Mouse (Mus musculus) gastrocnemius, adult 2 months (tissue): Measurements from ENCODE around the gene Hba-x. TPM values are rescaled to one million over a fixed set of nuclear protein-coding genes. Genes with fewer than 3 reads are reported as not detected.
"Not testable (repeated sequence)": the region's sequence is repeated elsewhere in the genome, so short reads cannot be mapped to it uniquely, and the experiment has no call there.

Experiments
- DNase-seq: peaks from one replicate; pipeline ENCODE4 v3.0.0; 2022
- H3K27ac ChIP-seq: fragments of 200-600 bp; 2 replicates; pipeline ENCODE4 v1.8.1; 2022; ENCODE audit warnings: mild to moderate bottlenecking
- H3K4me3 ChIP-seq: fragments of 200-600 bp; 2 replicates; pipeline ENCODE4 v1.8.1; 2022; ENCODE audit warnings: mild to moderate bottlenecking, moderate library complexity
- CTCF ChIP-seq: fragments of 200-600 bp; IDR thresholded peaks from 2 replicates; pipeline ENCODE4 v1.8.1; 2022; ENCODE audit warnings: antibody characterized with exemption, mild to moderate bottlenecking, moderate library complexity
- intact Hi-C: fragments of 180-260 bp; cut with DNase I; formaldehyde crosslinking; loops from one replicate; pipeline ENCODE4 v1.15.1; 2025
- total RNA-seq, 2 experiments: library from RNA; stranded (reverse); gene quantifications; 2 replicates each; pipeline ENCODE4 v1.2.3; 2021

Gene Hba-x
- total RNA-seq, 2 experiments from 2014 or later = not detected

DNA sequence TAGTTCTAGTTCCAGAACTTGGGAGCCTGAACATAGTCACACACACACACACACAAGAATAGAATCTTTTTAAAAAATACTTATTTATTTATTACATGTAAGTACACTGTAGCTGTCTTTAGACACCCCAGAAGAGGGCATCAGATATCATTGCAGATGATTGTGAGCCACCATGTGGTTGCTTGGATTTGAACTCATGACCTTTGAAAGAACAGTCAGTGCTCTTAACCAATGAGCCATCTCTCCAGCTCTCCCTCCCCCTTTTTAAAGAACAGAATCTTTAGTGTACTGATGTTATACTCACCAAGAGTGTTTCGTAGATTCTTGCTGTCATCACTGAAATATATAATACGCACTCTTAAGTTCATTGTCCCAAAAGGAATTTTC is 22.3 kb downstream of the Hba-x start:
- Histone ChIP-seq H3K4me3 (no peak overlapping the region), H3K27ac (no peak overlapping the region)
- intact Hi-C loops = no loop called here
- DNase-seq = no peak
- TF ChIP-seq CTCF = no peak

DNA sequence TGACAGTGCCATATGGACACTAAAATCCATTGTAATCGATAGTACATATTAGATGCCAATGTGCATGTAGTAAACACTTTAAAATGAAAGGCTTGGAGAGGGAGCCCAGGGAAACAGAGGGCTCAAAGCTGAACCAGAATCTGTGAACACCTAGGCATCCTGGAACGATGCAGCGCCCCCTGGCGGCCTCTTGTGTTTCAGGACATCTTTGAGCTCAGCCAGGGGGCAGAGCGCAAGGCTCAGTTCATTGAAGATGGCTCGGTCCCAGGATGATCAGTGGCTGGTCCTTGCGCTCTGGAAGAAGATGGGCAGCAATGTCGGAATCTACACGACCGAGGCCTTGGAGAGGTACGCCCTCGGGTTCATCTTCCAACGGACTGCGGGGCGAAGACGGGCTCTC is 23.7 kb downstream of the Hba-x start, which contains the start of gene Hbq1a:
Gene Hbq1a, plus strand, starts transcription at position 205 of the 400 bp plus-strand sequence.
- not testable (repeated sequence) for H3K4me3 ChIP-seq, H3K27ac ChIP-seq
- intact Hi-C loops = loop anchor here (5.0 kb wide), 1 partner anchor 118 kb away; no protein-coding TSS in a partner anchor
- peak; percentile 82 for TF ChIP-seq CTCF
- DNase-seq = peak; percentile 63

DNA sequence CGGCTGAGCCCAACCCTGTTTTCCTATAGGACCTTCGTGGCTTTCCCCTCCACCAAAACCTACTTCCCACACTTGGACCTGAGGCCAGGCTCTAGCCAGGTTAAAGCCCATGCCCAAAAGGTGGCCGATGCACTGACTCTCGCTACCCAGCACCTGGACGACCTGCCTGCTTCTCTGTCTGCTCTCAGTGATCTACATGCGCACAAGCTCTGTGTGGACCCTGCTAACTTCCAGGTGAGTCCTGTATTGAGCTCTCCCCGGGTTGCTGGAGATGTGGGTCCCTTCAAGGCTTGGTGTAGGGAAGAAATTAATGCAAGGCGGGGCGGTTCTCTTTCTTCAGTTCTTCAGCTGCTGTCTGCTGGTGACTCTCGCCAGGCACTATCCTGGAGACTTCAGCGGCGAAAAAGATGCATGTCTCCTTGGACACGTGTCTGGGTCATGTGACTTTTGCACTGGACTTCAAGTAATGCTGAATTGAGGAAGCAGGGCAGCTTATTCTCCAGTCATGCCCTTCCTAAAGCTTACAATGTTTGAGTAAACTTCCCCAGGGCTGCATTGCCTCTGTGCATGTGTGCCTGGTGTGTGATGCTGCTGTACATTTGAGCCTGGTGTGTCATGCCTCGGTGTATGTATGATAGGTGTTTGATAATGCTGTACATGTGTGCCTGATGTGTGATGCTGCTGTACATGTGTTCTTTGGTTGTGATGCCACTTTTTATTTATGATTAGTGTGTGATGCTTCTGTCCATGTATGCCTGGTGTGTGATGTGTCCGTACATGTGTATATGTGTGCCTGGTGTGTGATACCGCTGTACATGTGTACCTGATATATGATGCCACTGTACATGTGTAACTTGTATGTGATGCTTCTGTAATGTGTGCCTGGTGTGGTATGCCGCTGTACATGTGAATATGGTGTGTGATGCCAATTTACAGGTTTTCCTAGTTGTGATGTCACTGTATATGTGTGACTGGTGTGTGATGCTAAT is 24.4 kb downstream of the Hba-x start:
- TF ChIP-seq CTCF = no peak
- intact Hi-C loops = loop anchor here (5.0 kb wide), 1 partner anchor 118 kb away; no protein-coding TSS in a partner anchor
- DNase-seq = no peak
- Histone ChIP-seq H3K4me3 (no peak overlapping the region), H3K27ac (no peak overlapping the region)

DNA sequence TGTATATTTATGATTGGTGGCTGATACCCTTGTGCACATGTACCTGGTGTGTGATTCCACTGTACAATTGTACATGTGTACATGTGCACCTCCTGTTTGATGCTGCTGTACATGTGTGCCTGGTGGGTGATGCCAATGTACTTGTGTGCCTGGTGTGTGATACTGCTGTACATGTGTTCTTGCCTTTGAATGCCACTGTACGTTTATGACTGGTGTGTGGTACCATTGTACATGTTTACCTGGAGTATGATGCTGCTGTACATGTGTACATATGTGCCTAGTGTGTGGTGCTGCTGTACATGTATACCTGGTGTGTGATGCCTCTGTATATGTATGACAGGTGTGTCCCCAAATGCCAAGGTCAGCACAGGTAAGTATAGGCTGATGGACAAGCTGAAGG is 25.3 kb downstream of the Hba-x start:
- intact Hi-C loops = loop anchor here (5.0 kb wide), 1 partner anchor 119 kb away; no protein-coding TSS in a partner anchor
- no peak for DNase-seq
- no peak for TF ChIP-seq CTCF
- no peak overlapping the region for H3K27ac ChIP-seq
- no peak overlapping the region for H3K4me3 ChIP-seq

DNA sequence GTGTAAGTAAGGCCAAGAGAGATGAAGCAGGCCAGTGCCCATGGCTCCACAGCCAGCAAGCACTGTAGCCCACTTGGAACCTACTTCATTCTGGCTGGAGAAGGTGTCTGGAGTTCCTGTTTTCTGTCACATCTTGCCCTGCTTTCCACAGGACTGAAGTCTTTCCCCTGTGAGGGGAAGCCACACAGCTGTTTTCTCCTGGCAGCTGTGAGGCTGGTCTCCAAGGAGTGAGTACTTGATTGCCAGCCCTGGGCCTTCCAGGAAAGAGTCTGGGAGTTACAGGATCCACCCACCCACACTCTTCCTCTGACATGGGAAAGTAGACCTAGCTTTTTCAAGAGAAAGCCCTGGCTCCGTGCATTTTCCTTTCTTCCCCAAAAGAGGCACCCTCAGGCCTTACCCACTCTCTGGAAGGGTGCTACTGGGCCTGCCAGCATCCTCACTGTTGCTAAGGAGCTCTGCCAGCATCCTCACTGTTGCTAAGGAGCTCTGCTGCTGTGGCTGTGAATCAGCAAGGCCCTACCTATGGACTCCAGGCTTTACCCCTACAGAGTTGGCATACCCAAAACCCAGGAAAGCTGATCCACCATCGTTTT is 26.7 kb downstream of the Hba-x start:
- H3K4me3 ChIP-seq = no peak overlapping the region
- no peak for DNase-seq
- H3K27ac ChIP-seq = no peak overlapping the region
- intact Hi-C loops = loop anchor here (5.0 kb wide), 1 partner anchor 121 kb away; no protein-coding TSS in a partner anchor
- TF ChIP-seq CTCF = no peak

DNA sequence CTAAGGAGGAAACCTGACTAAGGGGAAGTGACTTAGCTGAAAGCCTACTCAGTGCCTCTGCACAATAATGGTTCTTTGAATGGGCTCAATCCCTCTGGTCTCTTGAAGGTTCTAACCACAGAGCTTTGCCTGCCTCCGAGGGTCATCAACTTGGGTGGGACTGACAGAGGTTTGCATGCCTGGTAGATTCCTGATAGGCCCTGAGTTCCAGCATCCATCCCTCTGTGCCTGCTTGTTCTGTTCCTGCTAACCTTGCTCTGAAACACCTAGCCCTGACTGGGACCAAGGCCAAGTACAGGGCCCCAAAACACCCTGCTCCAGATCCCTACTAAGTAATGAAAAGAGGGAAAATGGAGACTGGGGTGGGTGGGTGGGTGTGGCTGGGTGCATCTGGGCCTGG is 27.3 kb downstream of the Hba-x start:
- no peak for DNase-seq
- intact Hi-C loops = loop anchor here (5.0 kb wide), 1 partner anchor 121 kb away; no protein-coding TSS in a partner anchor
- Histone ChIP-seq H3K4me3 (no peak overlapping the region), H3K27ac (no peak overlapping the region)
- TF ChIP-seq CTCF = no peak

DNA sequence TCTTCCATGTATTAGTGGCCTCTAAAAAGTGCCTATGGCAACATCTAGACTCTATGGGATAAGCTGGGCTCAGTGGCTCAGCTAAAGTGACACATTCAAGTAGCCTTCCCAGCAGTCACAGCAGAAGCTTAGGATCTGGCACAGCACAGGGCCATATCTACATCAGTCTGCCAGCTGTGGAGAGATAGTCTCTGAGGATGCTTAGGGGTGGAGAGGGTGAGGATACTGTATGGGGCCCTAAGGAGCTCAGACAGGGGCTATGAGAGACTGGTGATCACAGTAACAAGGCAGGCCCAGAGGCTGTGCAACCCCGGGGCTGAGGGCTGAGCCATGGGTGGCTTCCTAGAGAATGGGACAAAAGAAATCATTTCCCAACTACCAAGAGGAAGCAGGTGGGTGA is 30.8 kb downstream of the Hba-x start:
- intact Hi-C loops = no loop called here

DNA sequence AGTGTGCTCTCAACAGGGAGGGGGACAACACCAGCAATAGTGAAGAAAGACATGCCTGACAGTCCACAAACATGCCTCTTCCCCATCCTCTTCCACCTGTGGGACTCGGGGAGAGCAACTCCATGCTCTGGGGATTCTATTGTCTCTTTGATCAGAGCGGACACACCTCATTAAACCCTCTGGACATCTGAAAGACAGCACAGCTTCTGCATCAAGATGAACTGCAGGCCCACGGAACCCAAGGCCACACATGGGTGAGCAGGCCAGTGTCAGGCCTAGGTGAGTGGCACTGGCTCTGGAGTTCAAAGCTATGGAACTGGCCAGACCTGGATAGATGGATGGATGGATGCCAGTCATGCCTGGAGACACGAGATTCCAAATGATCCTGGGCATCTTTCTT is 33.2 kb downstream of the Hba-x start:
- no peak overlapping the region for H3K27ac ChIP-seq
- no peak overlapping the region for H3K4me3 ChIP-seq
- no peak for DNase-seq
- intact Hi-C loops = no loop called here
- TF ChIP-seq CTCF = no peak

More for the DNA sequence above, 30.8 kb downstream of the Hba-x start:
- no peak for TF ChIP-seq CTCF
- no peak for DNase-seq
- Histone ChIP-seq H3K4me3 (no peak overlapping the region), H3K27ac (no peak overlapping the region)

DNA sequence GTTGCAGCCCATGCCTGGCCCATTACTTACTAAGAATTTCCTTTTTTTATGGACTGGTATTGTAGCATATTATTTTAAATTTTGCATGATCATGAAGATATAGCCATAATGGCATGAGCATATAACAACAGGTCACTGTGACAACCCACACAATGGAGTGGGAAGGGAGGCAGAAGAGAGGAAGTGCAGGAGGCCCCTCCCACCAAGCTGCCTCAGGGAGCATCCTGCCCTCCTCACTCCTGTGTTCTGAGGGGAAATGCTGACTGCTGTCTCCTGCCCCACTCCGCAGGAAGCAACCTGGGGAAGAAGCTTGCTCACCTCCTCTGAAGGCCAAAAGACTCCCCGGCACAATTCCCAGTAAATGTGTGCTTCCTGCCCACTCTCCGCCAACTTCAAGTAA is 33.7 kb downstream of the Hba-x start:
- Histone ChIP-seq H3K27ac (no peak overlapping the region), H3K4me3 (no peak overlapping the region)
- no peak for DNase-seq
- intact Hi-C loops = no loop called here
- TF ChIP-seq CTCF = no peak

DNA sequence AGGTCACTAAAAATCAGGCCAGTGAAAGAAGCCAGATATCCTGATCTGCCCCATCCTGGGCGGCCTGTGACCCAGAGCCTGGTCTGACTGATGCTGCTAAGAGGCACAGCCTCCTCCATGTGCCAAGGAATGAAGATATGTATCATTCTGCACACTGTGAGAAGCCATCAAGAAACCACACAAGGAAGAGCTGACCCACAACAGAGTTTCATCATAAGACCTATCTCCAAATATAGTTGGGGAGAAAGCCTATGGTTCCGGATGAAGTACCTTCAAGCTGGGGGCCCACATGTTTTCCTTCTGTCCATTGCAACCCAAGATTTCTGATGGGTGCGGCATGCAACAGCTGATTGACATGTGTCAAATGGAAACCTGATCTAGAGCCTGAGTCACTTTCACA is 39.8 kb downstream of the Hba-x start:
- TF ChIP-seq CTCF = no peak
- no peak overlapping the region for H3K4me3 ChIP-seq
- H3K27ac ChIP-seq = no peak overlapping the region
- intact Hi-C loops = no loop called here
- no peak for DNase-seq

DNA sequence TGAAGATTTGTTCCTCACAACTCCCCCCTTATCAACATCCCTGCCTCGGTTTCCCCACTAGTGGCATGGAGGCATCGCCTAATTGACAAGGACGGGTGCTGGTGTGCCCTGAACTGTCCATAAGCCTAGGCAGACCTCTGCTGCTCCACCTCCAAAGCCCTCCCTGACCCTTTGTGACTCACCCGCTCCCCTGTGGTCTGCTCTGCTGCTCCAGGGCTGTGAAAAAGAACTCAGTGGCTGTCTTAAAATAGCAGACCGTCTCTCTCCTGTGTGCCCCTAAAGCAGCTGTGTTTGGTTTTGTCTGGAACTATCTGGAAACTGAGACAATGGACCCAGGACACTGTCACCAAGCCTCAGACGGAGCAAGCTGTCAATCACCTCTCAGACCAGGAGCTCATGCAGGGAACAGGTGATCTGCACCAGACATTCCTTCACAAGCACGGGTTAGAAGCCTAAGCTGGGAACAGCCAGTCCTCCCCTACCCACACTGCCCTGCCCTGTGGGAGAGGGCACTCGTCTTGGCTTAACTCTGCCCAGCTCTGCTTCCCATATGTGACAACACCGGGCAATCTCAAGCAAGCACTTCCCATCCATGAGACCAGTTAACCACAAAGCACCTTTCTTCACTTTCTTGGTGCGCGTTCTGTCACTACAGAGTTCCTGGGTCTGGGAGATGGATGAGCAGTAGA is 44.5 kb downstream of the Hba-x start:
- Histone ChIP-seq H3K27ac (no peak overlapping the region), H3K4me3 (no peak overlapping the region)
- intact Hi-C loops = loop anchor here (5.0 to 10.0 kb wide), 3 partner anchors 33 to 138 kb away; partner anchors contain the start of gene Hbq1b
- no peak for DNase-seq
- no peak for TF ChIP-seq CTCF

DNA sequence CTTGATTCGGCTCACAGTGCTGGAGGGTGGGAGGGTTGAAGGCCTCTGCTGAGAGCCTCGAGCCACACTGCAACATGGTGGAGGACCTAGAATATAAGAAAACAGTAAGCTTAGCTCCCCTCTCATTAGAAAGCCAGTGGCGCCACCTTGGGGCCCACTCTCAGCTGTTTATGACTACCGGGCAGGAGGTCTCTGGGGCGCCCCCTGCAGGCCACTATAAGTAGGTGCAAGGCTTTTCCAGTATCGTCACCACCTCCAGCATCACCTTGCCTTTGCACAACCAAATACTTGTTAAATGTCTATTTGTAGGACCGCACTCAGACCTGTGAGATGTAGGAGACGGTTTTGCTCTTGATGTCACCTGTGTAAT is 45.0 kb downstream of the Hba-x start:
- intact Hi-C loops = loop anchor here (5.0 to 10.0 kb wide), 3 partner anchors 34 to 139 kb away; partner anchors contain the start of gene Hbq1b
- Histone ChIP-seq H3K4me3 (no peak overlapping the region), H3K27ac (no peak overlapping the region)
- peak; percentile 80 for DNase-seq
- TF ChIP-seq CTCF = peak; percentile 95
